Mouse (Mus musculus) gastrocnemius, adult 8-10 months (tissue): ENCODE data around the gene Mxra8. TPM values are rescaled to one million over a fixed set of nuclear protein-coding genes. Genes with fewer than 3 reads are reported as not detected.

ENCODE experiments used
- DNase-seq, 2 experiments: peaks; one replicate each; pipeline ENCODE4 v3.0.0; 2022; ENCODE audit warnings: low spot score in 2 of 2
- total RNA-seq, 4 experiments: library from RNA; stranded (reverse); gene quantifications; 2 replicates each; pipeline ENCODE4 v1.2.4; 2022

Gene Mxra8
- total RNA-seq, 4 experiments from 2014 or later: 16.5 to 34.5 (median 24.9) TPM

- DNase-seq: peak; percentile 51 to 73
Observed at GRCm38 (mm10) chr4:155837404-155838010, 2.0 kb upstream of the Mxra8 start.

- peak; percentile 50 to 64 for DNase-seq
Observed at GRCm38 (mm10) chr4:155838187-155839153, 1.0 kb upstream of the Mxra8 start.

- DNase-seq: peak; percentile 38 to 63
Observed at GRCm38 (mm10) chr4:155840076-155841002, 859 bp downstream of the Mxra8 start.

- DNase-seq: peak; percentile 61 to 73
Observed at GRCm38 (mm10) chr4:155841003-155841454, 1.5 kb downstream of the Mxra8 start.

GRCm38 (mm10) chr4:155841651-155842270 is 2.3 kb downstream of the Mxra8 start:
- DNase-seq: peak in 1 of 2 experiments; percentile 19

- no peak for DNase-seq
Observed at GRCm38 (mm10) chr4:155843231-155843630, 3.8 kb downstream of the Mxra8 start.

GRCm38 (mm10) chr4:155846871-155847578 is 7.5 kb downstream of the Mxra8 start, which contains the start of gene Dvl1:
Dvl1 (plus strand) TSS chr4:155847402.
- DNase-seq: peak; percentile 87 to 88

GRCm38 (mm10) chr4:155847591-155848352 is 8.3 kb downstream of the Mxra8 start:
- DNase-seq: peak; percentile 37 to 60

GRCm38 (mm10) chr4:155848434-155849095 is 9.1 kb downstream of the Mxra8 start:
- DNase-seq: peak; percentile 60 to 72

GRCm38 (mm10) chr4:155849391-155849790 is 9.9 kb downstream of the Mxra8 start:
- no peak for DNase-seq

GRCm38 (mm10) chr4:155849792-155850451 is 10.4 kb downstream of the Mxra8 start:
- DNase-seq: no peak

- DNase-seq: no peak
Observed at GRCm38 (mm10) chr4:155851368-155851767, 11.9 kb downstream of the Mxra8 start.

GRCm38 (mm10) chr4:155851951-155852411 is 12.5 kb downstream of the Mxra8 start:
- no peak for DNase-seq

GRCm38 (mm10) chr4:155853421-155853820 is 13.9 kb downstream of the Mxra8 start:
- DNase-seq: no peak

- no peak for DNase-seq
Observed at GRCm38 (mm10) chr4:155854991-155855390, 15.5 kb downstream of the Mxra8 start.

GRCm38 (mm10) chr4:155856071-155856470 is 16.6 kb downstream of the Mxra8 start:
- DNase-seq: no peak

GRCm38 (mm10) chr4:155856881-155857280 is 17.4 kb downstream of the Mxra8 start:
- DNase-seq: no peak

GRCm38 (mm10) chr4:155859318-155859717 is 19.8 kb downstream of the Mxra8 start:
- no peak for DNase-seq
